Mouse (Mus musculus): ENCODE measurements at regions not wholly inside any gene's neighbourhood (a gene's known extent, or its start where the extent isn't known, plus 50 kb on each side); places are given as distances from the start of the nearest gene placed in this dataset.
"Not testable (repeated sequence)": the region's sequence is repeated elsewhere in the genome, so short reads cannot be mapped to it uniquely, and the experiment has no call there.

GRCm38 (mm10) chr4:105844675-105845466 lies 55.2 kb downstream of the Gm12728 start:
- DNase-seq, result no peak

- DNase-seq, result not testable (repeated sequence)
Measured at GRCm38 (mm10) chr4:105845998-105846989, 56.6 kb downstream of the Gm12728 start.

- no peak for DNase-seq
Measured at GRCm38 (mm10) chr4:105853086-105853485, 63.4 kb downstream of the Gm12728 start.

- DNase-seq, result no peak
Measured at GRCm38 (mm10) chr4:105859052-105859864, 69.6 kb downstream of the Gm12728 start.

GRCm38 (mm10) chr4:105860930-105861653 lies 71.4 kb downstream of the Gm12728 start:
- no peak for DNase-seq

- DNase-seq, result no peak
Measured at GRCm38 (mm10) chr4:105861654-105862037, 72.0 kb downstream of the Gm12728 start.

- DNase-seq, result no peak
Measured at GRCm38 (mm10) chr4:105870512-105870911, 80.8 kb downstream of the Gm12728 start.

- no peak for DNase-seq
Measured at GRCm38 (mm10) chr4:105877246-105877645, 87.6 kb downstream of the Gm12728 start.

- no peak for DNase-seq
Measured at GRCm38 (mm10) chr4:105879891-105880290, 90.2 kb downstream of the Gm12728 start.

- DNase-seq, result no peak
Measured at GRCm38 (mm10) chr4:105884791-105885190, 95.1 kb downstream of the Gm12728 start.

- no peak for DNase-seq
Measured at GRCm38 (mm10) chr4:105891438-105891837, 101.8 kb downstream of the Gm12728 start.

GRCm38 (mm10) chr4:105892065-105892464 lies 102.4 kb downstream of the Gm12728 start:
- DNase-seq, result no peak

GRCm38 (mm10) chr4:105895116-105895515 lies 105.4 kb downstream of the Gm12728 start:
- no peak for DNase-seq

GRCm38 (mm10) chr4:105898054-105898847 lies 108.6 kb downstream of the Gm12728 start:
- no peak for DNase-seq

- no peak for DNase-seq
Measured at GRCm38 (mm10) chr4:105904896-105905295, 115.2 kb downstream of the Gm12728 start.

- no peak for DNase-seq
Measured at GRCm38 (mm10) chr4:105906411-105906810, 116.7 kb downstream of the Gm12728 start.

- DNase-seq, result no peak
Measured at GRCm38 (mm10) chr4:105907611-105908010, 117.9 kb downstream of the Gm12728 start.

GRCm38 (mm10) chr4:105908281-105908680 lies 118.6 kb downstream of the Gm12728 start:
- no peak for DNase-seq

GRCm38 (mm10) chr4:105909272-105909671 lies 119.6 kb downstream of the Gm12728 start:
- no peak for DNase-seq

GRCm38 (mm10) chr4:105910666-105911065 lies 121.0 kb downstream of the Gm12728 start:
- no peak for DNase-seq

GRCm38 (mm10) chr4:105911678-105912077 lies 122.0 kb downstream of the Gm12728 start:
- DNase-seq, result no peak
